Mouse (Mus musculus) midbrain, embryonic 10.5 days (tissue): ENCODE measurements around the gene Fbll1. TPM values are rescaled to one million over a fixed set of nuclear protein-coding genes. Genes with fewer than 3 reads are reported as not detected.
A peak's percentile ranks its signal among the peaks of the same experiment; 100 is the strongest.

Source experiments
- microRNA counts: library from miRNA; unstranded; fragments of <30 nt; microRNA quantifications from one replicate; lab custom pipeline; 2017
- microRNA-seq: library from miRNA; unstranded; fragments of <30 nt; microRNA quantifications from one replicate; pipeline ENCODE4, GENCODE M21; 2017
- polyA plus RNA-seq: library from polyadenylated mRNA; unstranded; fragments of >200 nt; fragmentation: Nextera tagmentation; extraction: Ambion mirVana; gene quantifications from 2 replicates; pipeline ENCODE4 v1.2.1, GENCODE M21; 2016

The Fbll1 gene
- polyA plus RNA-seq, 1 experiment from 2014 or later: 0.44 TPM

MicroRNAs within 50 kb of the gene (microRNA counts, 519-probe panel; counts per million panel counts)
- microRNA mmu-miR-103 (lab: Ali Mortazavi, UCI): 8,039 counts per million, percentile 84 among the panel's probes with 10 or more counts

Small RNAs within 50 kb of the gene (microRNA-seq; reads per million reads assigned to microRNA genes)
- gene Mir103-1: 3.9 reads per million, percentile 8 among the genes with 10 or more reads in this experiment

Other genes with a start within 250 kb of the Fbll1 start
- 12.5 and 15.7 TPM in 2 replicates for gene Pank3, start 29.4 kb downstream of the Fbll1 start, polyA plus RNA-seq
- gene Rars, start 35.6 kb upstream of the Fbll1 start, polyA plus RNA-seq: 105 and 118 TPM in 2 replicates
- 5.0 and 5.3 TPM in 2 replicates for gene Wwc1, start 181.6 kb upstream of the Fbll1 start, polyA plus RNA-seq